Mouse (Mus musculus): ENCODE data around the gene Ppfia3.

GRCm38 (mm10) chr7:45312023-45312422 lies 54.8 kb downstream of the Ppfia3 start:
- TF ChIP-seq CTCF (conservative IDR thresholded peaks at IDR 0.05; ENCODE audit: low read length) (no peak), POU5F1 (IDR thresholded peaks at IDR 0.05; ENCODE audit: borderline replicate concordance, low read length) (no peak), NANOG (IDR thresholded peaks at IDR 0.05; ENCODE audit: borderline replicate concordance, low read length) (no peak)

Measured in E14TG2a.4 (cell line).